Mouse (Mus musculus) CH12F3 (cell line): ENCODE data around the gene Endod1.

Experiments used
- in situ Hi-C: fragments of 300-500 bp; cut with MboI; formaldehyde crosslinking; loops from 2 replicates; pipeline ENCODE4 v1.14.3; 2020; ENCODE audit warnings: low sequenced_read_pairs

The Endod1 gene

GRCm38 (mm10) chr9:14336901-14337300, 44.4 kb downstream of the Endod1 start:
- in situ Hi-C loops = no loop called here

- in situ Hi-C loops = no loop called here
Measured at GRCm38 (mm10) chr9:14335829-14336228, 45.5 kb downstream of the Endod1 start.

- in situ Hi-C loops = no loop called here
Measured at GRCm38 (mm10) chr9:14316618-14317017, 64.7 kb downstream of the Endod1 start.

GRCm38 (mm10) chr9:14314477-14314876, 66.8 kb downstream of the Endod1 start:
- in situ Hi-C loops = no loop called here

GRCm38 (mm10) chr9:14313968-14314367, 67.3 kb downstream of the Endod1 start:
- in situ Hi-C loops = no loop called here

- in situ Hi-C loops = no loop called here
Measured at GRCm38 (mm10) chr9:14307341-14307740, 74.0 kb downstream of the Endod1 start.

- in situ Hi-C loops = no loop called here
Measured at GRCm38 (mm10) chr9:14304262-14304968, 76.9 kb downstream of the Endod1 start.
